Mouse (Mus musculus): ENCODE data around the gene 1700030J22Rik. TPM values are rescaled to one million over a fixed set of nuclear protein-coding genes. Genes with fewer than 3 reads are reported as not detected.

1700030J22Rik gene
- polyA plus RNA-seq, 1 experiment = 1.5 TPM

DNA sequence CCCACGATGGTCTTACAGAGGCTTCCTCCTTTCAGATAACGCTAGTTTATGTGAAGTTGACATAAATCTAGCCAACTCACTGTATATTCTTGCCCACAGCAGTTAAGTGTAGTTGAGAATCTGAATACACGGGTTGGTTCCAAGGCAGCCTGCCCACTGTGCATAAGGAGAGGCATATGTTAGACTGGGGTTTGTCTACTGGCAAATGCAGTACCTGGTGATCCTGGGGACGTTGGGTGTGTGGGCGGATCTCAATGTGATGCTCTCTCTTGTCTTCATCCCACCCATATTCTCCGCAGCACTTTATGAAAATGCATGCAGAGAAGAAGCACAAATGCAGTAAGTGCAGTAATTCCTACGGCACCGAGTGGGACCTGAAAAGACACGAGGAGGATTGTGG lies 24.3 kb downstream of the 1700030J22Rik start:
- 95% methylated on average over 9 of the region's 9 CpGs for WGBS
- Histone ChIP-seq H3K4me1 (ENCODE audit: control insufficient read depth, insufficient read depth, low read length) (peaks cover 5% of the 10 kb centered on the region; the same call in 1 of the 2 replicates), H3K4me3 (replicated peaks; ENCODE audit: extremely low read depth, low read depth, low read length) (no peak overlapping the region)
- no peak for DNase-seq
- no peak for TF ChIP-seq POLR2A (IDR thresholded peaks at IDR 0.05; ENCODE audit: borderline replicate concordance, extremely low read depth, low read depth, low read length)

DNA sequence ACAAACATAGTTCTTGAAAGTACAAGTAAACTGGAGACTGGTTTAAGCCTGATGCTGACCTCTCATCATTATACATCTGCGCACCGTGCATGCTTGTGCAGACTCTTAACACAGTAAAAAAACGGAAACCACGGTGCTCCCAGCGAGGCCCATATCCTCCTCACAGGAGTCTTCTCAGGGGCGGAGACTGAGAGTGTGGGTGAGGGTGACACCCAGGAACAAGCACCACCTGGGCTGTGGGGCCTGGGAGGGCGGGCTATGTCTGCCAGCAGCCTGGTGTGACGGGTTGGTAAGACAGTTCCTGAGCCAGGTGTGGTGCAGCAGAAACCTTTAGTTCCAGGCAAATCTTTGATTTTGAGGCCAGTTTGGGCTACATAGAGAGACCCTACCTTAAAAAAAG lies 26.3 kb downstream of the 1700030J22Rik start:
- Histone ChIP-seq H3K4me1 (ENCODE audit: control insufficient read depth, insufficient read depth, low read length) (peaks cover 5% of the 10 kb centered on the region; the same call in 1 of the 2 replicates), H3K4me3 (replicated peaks; ENCODE audit: extremely low read depth, low read depth, low read length) (no peak overlapping the region)
- DNase-seq = no peak
- TF ChIP-seq POLR2A (IDR thresholded peaks at IDR 0.05; ENCODE audit: borderline replicate concordance, extremely low read depth, low read depth, low read length) = no peak
- no peak for TF ChIP-seq CTCF (IDR thresholded peaks at IDR 0.05; ENCODE audit: insufficient read depth, low read length)
- WGBS = 77% methylated on average over 8 of the region's 8 CpGs

DNA sequence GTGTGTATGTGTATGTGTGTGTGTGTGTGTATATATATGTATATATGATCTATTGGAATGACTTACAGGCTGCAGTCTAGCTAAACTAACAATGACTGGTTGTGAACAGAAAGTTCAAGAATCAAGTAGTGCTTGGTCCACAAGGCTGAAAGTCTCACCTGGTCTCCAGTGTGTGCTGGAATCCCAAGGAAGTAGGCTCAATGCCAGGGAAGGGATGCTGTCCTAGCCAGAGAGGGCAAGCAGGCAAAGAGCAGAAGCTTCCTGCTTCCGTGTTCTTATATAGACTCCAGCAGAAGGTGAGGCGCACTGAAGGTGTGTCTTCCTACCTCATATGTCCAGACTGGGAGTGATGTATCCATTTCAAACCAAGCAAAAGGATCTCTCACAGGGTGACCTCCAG lies 27.0 kb downstream of the 1700030J22Rik start:
- TF ChIP-seq POLR2A (IDR thresholded peaks at IDR 0.05; ENCODE audit: borderline replicate concordance, extremely low read depth, low read depth, low read length) (no peak), CTCF (IDR thresholded peaks at IDR 0.05; ENCODE audit: insufficient read depth, low read length) (no peak)
- WGBS = 56% methylated on average over 2 of the region's 2 CpGs
- no peak for DNase-seq
- Histone ChIP-seq H3K4me1 (ENCODE audit: control insufficient read depth, insufficient read depth, low read length) (peaks cover 5% of the 10 kb centered on the region; the same call in 1 of the 2 replicates), H3K4me3 (replicated peaks; ENCODE audit: extremely low read depth, low read depth, low read length) (no peak overlapping the region)

DNA sequence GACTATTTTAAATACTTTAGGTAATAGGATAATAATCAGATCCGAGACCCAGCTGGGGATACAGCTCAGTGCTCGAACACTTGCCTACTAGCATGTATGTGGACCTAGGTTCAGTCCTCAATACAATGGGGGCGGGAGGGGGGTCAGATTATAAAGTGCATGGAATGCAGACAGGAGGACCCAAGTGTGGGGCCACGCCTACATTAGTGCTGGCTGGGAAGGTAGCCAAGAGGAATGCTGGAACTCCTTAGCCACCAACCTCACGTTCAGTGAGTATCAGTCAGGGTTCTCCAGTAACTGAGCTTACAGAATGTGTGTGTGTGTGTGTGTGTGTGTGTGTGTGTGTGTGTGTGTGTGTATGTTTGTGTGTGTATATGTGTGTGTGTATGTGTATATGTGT lies 27.4 kb downstream of the 1700030J22Rik start:
- 40% methylated on average over 5 of the region's 5 CpGs for WGBS
- peaks cover 5% of the 10 kb centered on the region; the same call in 1 of the 2 replicates for H3K4me1 ChIP-seq (ENCODE audit: control insufficient read depth, insufficient read depth, low read length)
- no peak overlapping the region for H3K4me3 ChIP-seq (replicated peaks; ENCODE audit: extremely low read depth, low read depth, low read length)
- TF ChIP-seq CTCF (IDR thresholded peaks at IDR 0.05; ENCODE audit: insufficient read depth, low read length) = no peak
- TF ChIP-seq POLR2A (IDR thresholded peaks at IDR 0.05; ENCODE audit: borderline replicate concordance, extremely low read depth, low read depth, low read length) = no peak
- no peak for DNase-seq

DNA sequence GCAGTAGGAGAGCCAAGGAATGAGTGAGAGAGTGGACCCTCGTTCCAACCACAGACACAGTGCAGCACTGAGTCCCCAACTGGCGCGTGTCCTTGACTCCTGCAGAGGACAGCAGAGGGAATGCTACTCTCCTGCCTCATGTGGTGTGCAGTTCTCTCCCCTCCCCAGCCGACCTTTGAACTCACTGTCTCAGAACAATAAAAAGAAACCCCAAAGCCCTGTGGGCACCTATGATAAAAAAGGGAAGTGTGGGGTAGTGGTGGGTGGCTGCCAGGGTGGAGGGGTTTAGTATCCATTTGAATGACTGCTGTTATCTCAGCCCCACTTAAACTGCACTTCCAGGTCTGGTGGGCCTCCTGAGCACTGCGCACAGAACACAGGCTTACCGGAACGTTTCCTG lies 31.2 kb downstream of the 1700030J22Rik start:
- DNase-seq = no peak

DNA sequence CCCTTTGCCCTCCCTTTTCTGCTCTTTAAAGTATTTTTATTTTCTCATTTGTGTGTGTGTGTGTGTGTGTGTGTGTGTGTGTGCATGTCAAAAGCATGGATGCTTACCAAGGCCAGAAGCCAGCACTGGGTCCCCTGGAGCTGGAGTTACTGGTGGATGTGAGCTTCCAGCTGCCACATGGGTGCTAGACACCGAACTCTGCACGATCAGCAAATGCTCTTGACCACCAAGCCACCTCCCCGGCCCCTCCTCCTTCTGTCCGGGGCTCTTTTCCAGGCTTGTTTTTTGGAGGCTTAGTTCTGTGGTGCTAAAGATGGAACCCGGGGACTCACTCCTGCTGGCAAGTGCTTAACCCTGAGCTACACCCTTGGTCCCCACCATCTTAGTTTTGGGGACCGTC lies 31.9 kb downstream of the 1700030J22Rik start:
- Histone ChIP-seq H3K4me1 (ENCODE audit: control insufficient read depth, insufficient read depth, low read length) (peaks cover 4% of the 10 kb centered on the region; the same call in 1 of the 2 replicates), H3K4me3 (replicated peaks; ENCODE audit: extremely low read depth, low read depth, low read length) (no peak overlapping the region)
- 53% methylated on average over 6 of the region's 6 CpGs for WGBS
- TF ChIP-seq POLR2A (IDR thresholded peaks at IDR 0.05; ENCODE audit: borderline replicate concordance, extremely low read depth, low read depth, low read length) (no peak), CTCF (IDR thresholded peaks at IDR 0.05; ENCODE audit: insufficient read depth, low read length) (no peak)
- DNase-seq = no peak

More for the DNA sequence above, 31.2 kb downstream of the 1700030J22Rik start:
- no peak for TF ChIP-seq POLR2A (IDR thresholded peaks at IDR 0.05; ENCODE audit: borderline replicate concordance, extremely low read depth, low read depth, low read length)
- no peak for TF ChIP-seq CTCF (IDR thresholded peaks at IDR 0.05; ENCODE audit: insufficient read depth, low read length)
- H3K4me3 ChIP-seq (replicated peaks; ENCODE audit: extremely low read depth, low read depth, low read length) = no peak overlapping the region
- peaks cover 5% of the 10 kb centered on the region; the same call in 1 of the 2 replicates for H3K4me1 ChIP-seq (ENCODE audit: control insufficient read depth, insufficient read depth, low read length)
- 68% methylated on average over 7 of the region's 7 CpGs for WGBS

DNA sequence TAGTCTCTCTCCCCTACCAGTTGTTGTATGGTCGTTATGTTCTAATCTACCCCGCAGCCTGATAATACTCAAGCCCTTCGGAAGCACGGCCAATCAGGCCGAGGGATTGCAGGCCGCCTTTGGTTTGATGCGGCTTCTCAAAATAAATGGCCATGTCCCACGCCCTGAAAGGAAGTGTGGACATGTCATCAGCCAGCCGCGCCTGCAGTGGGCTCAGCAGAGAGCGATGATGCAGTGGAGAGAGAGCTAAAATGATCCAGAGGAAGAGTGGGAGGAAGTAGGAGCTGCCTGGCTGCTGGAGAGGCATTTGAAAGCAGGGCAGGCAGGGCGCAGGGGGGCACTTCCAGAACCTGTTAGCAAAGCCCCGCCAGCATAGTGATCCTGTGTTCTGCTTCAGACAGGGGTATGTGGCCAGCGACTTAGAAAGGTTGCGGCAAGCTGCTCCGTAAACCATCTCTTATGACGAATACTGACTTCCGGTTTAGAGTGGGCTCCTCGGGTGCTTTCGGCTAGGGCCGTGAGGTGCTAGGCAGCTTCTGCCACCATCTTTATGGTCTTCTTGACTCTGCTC lies 32.4 kb downstream of the 1700030J22Rik start:
- WGBS = 47% methylated on average over 21 of the region's 21 CpGs
- no peak for TF ChIP-seq POLR2A (IDR thresholded peaks at IDR 0.05; ENCODE audit: borderline replicate concordance, extremely low read depth, low read depth, low read length)
- no peak for TF ChIP-seq CTCF (IDR thresholded peaks at IDR 0.05; ENCODE audit: insufficient read depth, low read length)
- peak overlapping the region; percentile 38 for H3K4me3 ChIP-seq (replicated peaks; ENCODE audit: extremely low read depth, low read depth, low read length)
- H3K4me1 ChIP-seq (ENCODE audit: control insufficient read depth, insufficient read depth, low read length) = peaks cover 1% of the 10 kb centered on the region; the same call in 1 of the 2 replicates
- no peak for DNase-seq

DNA sequence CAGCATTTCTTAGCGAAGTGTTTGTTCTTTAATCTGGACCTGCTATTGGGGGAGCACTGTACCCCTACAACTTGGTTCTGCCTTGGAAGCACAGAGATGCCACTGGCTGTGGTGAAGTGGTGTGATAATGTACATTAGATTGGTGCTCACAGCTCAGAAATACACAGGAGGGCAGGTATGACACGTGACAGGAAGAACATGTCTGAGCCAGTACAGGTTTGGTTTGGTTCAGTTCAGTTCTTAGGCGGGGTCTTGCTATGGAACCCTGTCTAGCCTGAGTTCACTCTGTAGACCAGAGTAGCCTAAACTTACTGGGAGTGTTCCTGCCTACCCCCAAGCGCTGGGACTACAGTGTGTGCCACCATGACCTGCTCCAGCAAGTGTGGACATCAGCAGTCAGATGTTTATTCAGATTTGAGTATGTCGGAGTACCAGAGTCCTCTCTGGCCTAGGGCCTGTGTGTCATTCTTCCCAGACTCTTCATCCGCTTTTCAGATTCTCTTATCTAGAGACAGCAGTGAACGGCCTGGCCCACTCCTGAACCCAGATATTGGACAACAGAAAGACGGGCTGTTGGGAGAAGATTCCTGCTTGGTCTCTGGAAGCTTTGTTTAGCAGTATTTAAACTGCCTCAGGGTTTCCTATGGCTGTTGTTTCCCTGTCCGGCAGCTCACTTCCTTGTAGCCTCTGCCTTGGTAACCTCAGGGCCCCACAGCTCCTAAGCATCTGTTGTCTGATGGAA lies 33.4 kb downstream of the 1700030J22Rik start:
- Histone ChIP-seq H3K4me3 (replicated peaks; ENCODE audit: extremely low read depth, low read depth, low read length) (no peak overlapping the region), H3K4me1 (ENCODE audit: control insufficient read depth, insufficient read depth, low read length) (no peaks in the 10 kb centered on the region)
- WGBS = 72% methylated on average over 9 of the region's 9 CpGs
- no peak for DNase-seq
- TF ChIP-seq POLR2A (IDR thresholded peaks at IDR 0.05; ENCODE audit: borderline replicate concordance, extremely low read depth, low read depth, low read length) (no peak), CTCF (IDR thresholded peaks at IDR 0.05; ENCODE audit: insufficient read depth, low read length) (no peak)

DNA sequence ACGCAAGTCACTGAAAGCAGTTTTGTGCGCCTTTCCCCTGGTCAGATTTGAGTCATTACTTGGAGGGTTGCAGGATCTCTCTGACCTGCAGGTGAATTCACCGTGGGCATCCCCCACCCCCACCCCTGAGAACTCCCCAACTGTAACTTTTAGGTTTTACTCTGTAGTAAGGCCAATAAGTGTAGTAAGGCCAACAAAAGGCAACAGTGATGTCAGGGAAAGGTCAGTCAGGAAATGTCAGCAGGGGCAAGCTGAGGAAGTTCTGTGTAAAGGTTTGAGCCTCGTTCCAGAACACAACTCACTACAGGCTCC lies 34.4 kb downstream of the 1700030J22Rik start:
- Histone ChIP-seq H3K4me1 (ENCODE audit: control insufficient read depth, insufficient read depth, low read length) (no peaks in the 10 kb centered on the region), H3K4me3 (replicated peaks; ENCODE audit: extremely low read depth, low read depth, low read length) (peak overlapping the region; percentile 31)
- WGBS = 10% methylated on average over 4 of the region's 4 CpGs
- no peak for DNase-seq
- TF ChIP-seq POLR2A (IDR thresholded peaks at IDR 0.05; ENCODE audit: borderline replicate concordance, extremely low read depth, low read depth, low read length) = no peak
- no peak for TF ChIP-seq CTCF (IDR thresholded peaks at IDR 0.05; ENCODE audit: insufficient read depth, low read length)
